Mouse (Mus musculus) lung, embryonic 14.5 days (tissue): ENCODE results near the gene Cdk13. TPM values are rescaled to one million over a fixed set of nuclear protein-coding genes. Genes with fewer than 3 reads are reported as not detected.

ENCODE experiments used
- ATAC-seq: fragments of 200-750 bp; cut with Nextera tagmentation; 2 replicates; pipeline ENCODE4 v1.8.0; 2017; ENCODE audit warnings: mild to moderate bottlenecking, moderate TSS enrichment, moderate library complexity; ENCODE audit not compliant: insufficient read depth
- DNase-seq: peaks from one replicate; pipeline ENCODE4 v3.0.0-alpha.2; 2015
- H3K27ac ChIP-seq: fragments of 300-500 bp; sonication (generic); 2 replicates; pipeline ENCODE4 v1.5.1; 2014; ENCODE audit warnings: low read depth, mild to moderate bottlenecking, moderate library complexity
- H3K27me3 ChIP-seq: fragments of 300-500 bp; sonication (generic); 2 replicates; pipeline ENCODE4 v1.6.1; 2014; ENCODE audit warnings: low read length, control low read depth; ENCODE audit not compliant: insufficient read depth
- H3K36me3 ChIP-seq: fragments of 300-500 bp; sonication (generic); 2 replicates; pipeline ENCODE4 v1.6.1; 2014; ENCODE audit warnings: control low read depth; ENCODE audit not compliant: insufficient read depth
- H3K4me1 ChIP-seq: fragments of 300-500 bp; sonication (generic); 2 replicates; pipeline ENCODE4 v1.6.1; 2014; ENCODE audit warnings: antibody characterized with exemption, control low read depth; ENCODE audit not compliant: insufficient read depth
- H3K4me2 ChIP-seq: fragments of 300-500 bp; sonication (generic); 2 replicates; pipeline ENCODE4 v1.6.1; 2014; ENCODE audit warnings: mild to moderate bottlenecking
- H3K4me3 ChIP-seq: fragments of 300-500 bp; sonication (generic); 2 replicates; pipeline ENCODE4 v1.5.1; 2014; ENCODE audit warnings: low read depth, low read length
- H3K9ac ChIP-seq: fragments of 300-500 bp; sonication (generic); 2 replicates; pipeline ENCODE4 v1.6.1; 2014
- H3K9me3 ChIP-seq: fragments of 300-500 bp; sonication (generic); 2 replicates; pipeline ENCODE4 v1.6.1; 2016; ENCODE audit warnings: low read depth, low read length, control low read depth
- CTCF ChIP-seq: IDR thresholded peaks from 2 replicates; pipeline ENCODE4 v1.5.1; 2016; ENCODE audit warnings: antibody characterized with exemption, low read depth
- WGBS: fragments of 180-500 bp; shearing (Covaris S2); extraction: QIAGEN DNeasy Blood & Tissue Kit; methylation state at CpG from one replicate; pipeline ENCODE4 v1.1.7; 2014; 5-methylcytosine and 5-hydroxymethylcytosine counted together
- polyA plus RNA-seq: library from polyadenylated mRNA; unstranded; fragments of >200 nt; fragmentation: Nextera tagmentation; extraction: Ambion mirVana; gene quantifications from 2 replicates; pipeline ENCODE4 v1.2.1, GENCODE M21; 2014

Cdk13 gene
- polyA plus RNA-seq, 1 experiment from 2014 or later, result 27.6 TPM

GRCm38 (mm10) chr13:17795757-17796456, 9.0 kb downstream of the Cdk13 start:
- WGBS, result 83% methylated on average over 3 of the region's 3 CpGs
- Histone ChIP-seq H3K27ac (no peak overlapping the region), H3K4me3 (no peak overlapping the region), H3K4me2 (no peak overlapping the region), H3K9me3 (no peaks in the 10 kb centered on the region), H3K36me3 (0 out of 2 replicates have a peak, but pooled peaks cover 5% of the 10 kb centered on the region), H3K4me1 (no peaks in the 10 kb centered on the region), H3K27me3 (no peaks in the 10 kb centered on the region), H3K9ac (no peak overlapping the region)
- TF ChIP-seq CTCF, result no peak
- ATAC-seq (no peak), DNase-seq (no peak)

- Histone ChIP-seq H3K4me3 (no peak overlapping the region), H3K9me3 (no peaks in the 10 kb centered on the region), H3K4me1 (no peaks in the 10 kb centered on the region), H3K27me3 (no peaks in the 10 kb centered on the region), H3K9ac (no peak overlapping the region), H3K27ac (no peak overlapping the region), H3K4me2 (no peak overlapping the region), H3K36me3 (no peaks in the 10 kb centered on the region)
- ATAC-seq (no peak), DNase-seq (no peak)
- no peak for TF ChIP-seq CTCF
- 90% methylated on average over 5 of the region's 5 CpGs for WGBS
Observed at GRCm38 (mm10) chr13:17783643-17784042, 21.3 kb downstream of the Cdk13 start.

GRCm38 (mm10) chr13:17779923-17780322, 25.0 kb downstream of the Cdk13 start:
- Histone ChIP-seq H3K4me2 (no peak overlapping the region), H3K9me3 (no peaks in the 10 kb centered on the region), H3K9ac (no peak overlapping the region), H3K4me3 (no peak overlapping the region), H3K27ac (no peak overlapping the region), H3K36me3 (no peaks in the 10 kb centered on the region), H3K4me1 (no peaks in the 10 kb centered on the region), H3K27me3 (no peaks in the 10 kb centered on the region)
- no peak for DNase-seq
- WGBS, result 87% methylated on average over 2 of the region's 2 CpGs
- ATAC-seq, result no peak
- no peak for TF ChIP-seq CTCF

GRCm38 (mm10) chr13:17776303-17776702, 28.6 kb downstream of the Cdk13 start:
- H3K4me2 ChIP-seq, result no peak overlapping the region
- H3K4me1 ChIP-seq, result no peaks in the 10 kb centered on the region
- H3K9me3 ChIP-seq, result no peaks in the 10 kb centered on the region
- TF ChIP-seq CTCF, result no peak
- H3K27me3 ChIP-seq, result no peaks in the 10 kb centered on the region
- 72% methylated on average over 1 of the region's 1 CpGs for WGBS
- peaks cover 10% of the 10 kb centered on the region for H3K36me3 ChIP-seq
- H3K4me3 ChIP-seq, result no peak overlapping the region
- no peak overlapping the region for H3K9ac ChIP-seq
- H3K27ac ChIP-seq, result no peak overlapping the region
- DNase-seq (no peak), ATAC-seq (no peak)

- Histone ChIP-seq H3K4me1 (no peaks in the 10 kb centered on the region), H3K9me3 (no peaks in the 10 kb centered on the region)
Observed at GRCm38 (mm10) chr13:17775364-17775763, 29.5 kb downstream of the Cdk13 start.

GRCm38 (mm10) chr13:17773112-17773511, 31.8 kb downstream of the Cdk13 start:
- Histone ChIP-seq H3K4me2 (no peak overlapping the region), H3K9ac (no peak overlapping the region), H3K4me3 (no peak overlapping the region), H3K4me1 (no peaks in the 10 kb centered on the region), H3K27me3 (no peaks in the 10 kb centered on the region), H3K27ac (no peak overlapping the region), H3K9me3 (no peaks in the 10 kb centered on the region), H3K36me3 (peaks cover 13% of the 10 kb centered on the region)
- no peak for TF ChIP-seq CTCF
- ATAC-seq (no peak), DNase-seq (no peak)

More at GRCm38 (mm10) chr13:17775364-17775763, 29.5 kb downstream of the Cdk13 start:
- no peaks in the 10 kb centered on the region for H3K27me3 ChIP-seq
- DNase-seq, result no peak
- no peak overlapping the region for H3K27ac ChIP-seq
- TF ChIP-seq CTCF, result no peak
- no peak overlapping the region for H3K4me2 ChIP-seq
- no peak overlapping the region for H3K4me3 ChIP-seq
- peaks cover 13% of the 10 kb centered on the region for H3K36me3 ChIP-seq
- ATAC-seq, result no peak
- H3K9ac ChIP-seq, result no peak overlapping the region

GRCm38 (mm10) chr13:17772574-17772973, 32.3 kb downstream of the Cdk13 start:
- Histone ChIP-seq H3K4me3 (no peak overlapping the region), H3K4me2 (no peak overlapping the region), H3K36me3 (peaks cover 13% of the 10 kb centered on the region), H3K9ac (no peak overlapping the region), H3K4me1 (no peaks in the 10 kb centered on the region), H3K9me3 (no peaks in the 10 kb centered on the region), H3K27me3 (no peaks in the 10 kb centered on the region), H3K27ac (no peak overlapping the region)
- WGBS, result 72% methylated on average over 6 of the region's 6 CpGs
- TF ChIP-seq CTCF, result no peak
- ATAC-seq (no peak), DNase-seq (peak; percentile 8)
